Mouse (Mus musculus): Measurements from ENCODE around the gene Npc2. TPM values are rescaled to one million over a fixed set of nuclear protein-coding genes. Genes with fewer than 3 reads are reported as not detected.

Npc2 gene
- polyA plus RNA-seq, 1 experiment, result 180 TPM

- no peaks in the 10 kb centered on the region for H3K27me3 ChIP-seq (ENCODE audit: control insufficient read depth, insufficient read depth, low read length, poor library complexity, severe bottlenecking)
- TF ChIP-seq EP300 (IDR thresholded peaks at IDR 0.05; ENCODE audit: insufficient read depth, low read depth, low read length) (no peak), CTCF (IDR thresholded peaks at IDR 0.05; ENCODE audit: low read depth, low read length) (no peak), POLR2A (IDR thresholded peaks at IDR 0.05; ENCODE audit: insufficient read depth, low read length) (no peak)
- H3K36me3 ChIP-seq (ENCODE audit: control insufficient read depth, insufficient read depth, low read length, poor library complexity, severe bottlenecking), result no peaks in the 10 kb centered on the region
- no peak overlapping the region for H3K27ac ChIP-seq (ENCODE audit: insufficient read depth, low read length)
- H3K9ac ChIP-seq (ENCODE audit: low read depth, poor library complexity, severe bottlenecking), result no peak overlapping the region
- no peaks in the 10 kb centered on the region for H3K9me3 ChIP-seq (replicated peaks; ENCODE audit: control insufficient read depth, insufficient read depth, low read length, poor library complexity, severe bottlenecking)
- no peaks in the 10 kb centered on the region for H3K4me1 ChIP-seq (ENCODE audit: control insufficient read depth, insufficient read depth, low read length)
- H3K4me3 ChIP-seq (ENCODE audit: low read depth, low read length), result no peak overlapping the region
Observed at GRCm38 (mm10) chr12:84794647-84795046, 21.7 kb upstream of the Npc2 start.

- Histone ChIP-seq H3K27me3 (ENCODE audit: control insufficient read depth, insufficient read depth, low read length, poor library complexity, severe bottlenecking) (no peaks in the 10 kb centered on the region), H3K4me3 (ENCODE audit: low read depth, low read length) (no peak overlapping the region), H3K9ac (ENCODE audit: low read depth, poor library complexity, severe bottlenecking) (no peak overlapping the region), H3K9me3 (replicated peaks; ENCODE audit: control insufficient read depth, insufficient read depth, low read length, poor library complexity, severe bottlenecking) (no peaks in the 10 kb centered on the region), H3K27ac (ENCODE audit: insufficient read depth, low read length) (no peak overlapping the region), H3K36me3 (ENCODE audit: control insufficient read depth, insufficient read depth, low read length, poor library complexity, severe bottlenecking) (no peaks in the 10 kb centered on the region), H3K4me1 (ENCODE audit: control insufficient read depth, insufficient read depth, low read length) (no peaks in the 10 kb centered on the region)
- TF ChIP-seq EP300 (IDR thresholded peaks at IDR 0.05; ENCODE audit: insufficient read depth, low read depth, low read length) (no peak), CTCF (IDR thresholded peaks at IDR 0.05; ENCODE audit: low read depth, low read length) (no peak), POLR2A (IDR thresholded peaks at IDR 0.05; ENCODE audit: insufficient read depth, low read length) (no peak)
Observed at GRCm38 (mm10) chr12:84792629-84793028, 19.7 kb upstream of the Npc2 start.

DNA sequence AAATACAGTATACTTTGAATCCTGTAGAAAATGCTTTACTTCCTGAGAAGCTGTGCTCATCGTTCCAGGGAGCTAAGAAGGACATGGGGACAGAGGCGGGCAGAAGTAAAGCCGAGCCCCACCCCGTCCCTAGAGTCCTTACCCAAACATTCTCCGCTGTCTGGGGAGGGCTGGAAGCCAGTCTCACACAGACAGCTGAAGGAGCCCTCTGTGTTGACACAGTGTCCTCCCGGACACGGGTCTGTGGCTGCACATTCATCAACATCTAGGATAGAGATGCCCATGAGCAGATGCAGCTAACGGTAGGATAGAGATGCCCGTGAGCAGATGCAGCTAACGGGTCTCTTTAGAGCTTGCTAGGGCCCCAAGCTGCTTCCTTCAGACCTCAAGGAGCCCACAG, 17.9 kb upstream of the Npc2 start:
- no peak overlapping the region for H3K4me3 ChIP-seq (ENCODE audit: low read depth, low read length)

DNA sequence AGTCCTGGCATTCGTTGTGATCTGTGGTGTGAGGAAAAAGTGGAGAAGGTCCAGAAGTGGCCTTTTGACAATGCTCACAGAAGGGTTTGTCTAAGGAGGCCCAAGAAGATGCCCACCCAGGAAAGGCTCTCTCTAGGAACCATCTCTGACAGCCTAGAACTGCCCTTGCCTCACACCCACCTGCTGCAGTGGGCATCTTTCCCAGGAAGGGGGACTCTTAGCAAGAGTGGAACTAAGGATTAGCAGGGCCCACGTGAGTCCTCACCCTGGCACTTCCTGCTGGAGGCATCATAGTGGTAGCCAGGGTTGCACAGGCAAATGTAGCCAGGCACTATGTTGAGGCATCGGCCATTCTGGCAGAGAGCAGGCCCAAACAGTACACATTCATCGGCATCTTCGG, 13.1 kb upstream of the Npc2 start:
- H3K27me3 ChIP-seq (ENCODE audit: control insufficient read depth, insufficient read depth, low read length, poor library complexity, severe bottlenecking), result no peaks in the 10 kb centered on the region
- no peak overlapping the region for H3K4me3 ChIP-seq (ENCODE audit: low read depth, low read length)
- H3K9ac ChIP-seq (ENCODE audit: low read depth, poor library complexity, severe bottlenecking), result no peak overlapping the region
- no peak overlapping the region for H3K27ac ChIP-seq (ENCODE audit: insufficient read depth, low read length)
- no peaks in the 10 kb centered on the region for H3K36me3 ChIP-seq (ENCODE audit: control insufficient read depth, insufficient read depth, low read length, poor library complexity, severe bottlenecking)
- H3K9me3 ChIP-seq (replicated peaks; ENCODE audit: control insufficient read depth, insufficient read depth, low read length, poor library complexity, severe bottlenecking), result no peaks in the 10 kb centered on the region
- TF ChIP-seq POLR2A (IDR thresholded peaks at IDR 0.05; ENCODE audit: insufficient read depth, low read length) (no peak), CTCF (IDR thresholded peaks at IDR 0.05; ENCODE audit: low read depth, low read length) (no peak), EP300 (IDR thresholded peaks at IDR 0.05; ENCODE audit: insufficient read depth, low read depth, low read length) (no peak)
- H3K4me1 ChIP-seq (ENCODE audit: control insufficient read depth, insufficient read depth, low read length), result no peaks in the 10 kb centered on the region

More for the DNA sequence above, 17.9 kb upstream of the Npc2 start:
- no peaks in the 10 kb centered on the region for H3K27me3 ChIP-seq (ENCODE audit: control insufficient read depth, insufficient read depth, low read length, poor library complexity, severe bottlenecking)
- no peak overlapping the region for H3K9ac ChIP-seq (ENCODE audit: low read depth, poor library complexity, severe bottlenecking)
- no peaks in the 10 kb centered on the region for H3K9me3 ChIP-seq (replicated peaks; ENCODE audit: control insufficient read depth, insufficient read depth, low read length, poor library complexity, severe bottlenecking)
- no peaks in the 10 kb centered on the region for H3K4me1 ChIP-seq (ENCODE audit: control insufficient read depth, insufficient read depth, low read length)
- H3K27ac ChIP-seq (ENCODE audit: insufficient read depth, low read length), result no peak overlapping the region
- TF ChIP-seq CTCF (IDR thresholded peaks at IDR 0.05; ENCODE audit: low read depth, low read length), result no peak
- no peak for TF ChIP-seq POLR2A (IDR thresholded peaks at IDR 0.05; ENCODE audit: insufficient read depth, low read length)
- no peaks in the 10 kb centered on the region for H3K36me3 ChIP-seq (ENCODE audit: control insufficient read depth, insufficient read depth, low read length, poor library complexity, severe bottlenecking)

GRCm38 (mm10) chr12:84784604-84785381, 11.8 kb upstream of the Npc2 start:
- Histone ChIP-seq H3K4me1 (ENCODE audit: control insufficient read depth, insufficient read depth, low read length) (no peaks in the 10 kb centered on the region), H3K36me3 (ENCODE audit: control insufficient read depth, insufficient read depth, low read length, poor library complexity, severe bottlenecking) (no peaks in the 10 kb centered on the region), H3K27ac (ENCODE audit: insufficient read depth, low read length) (no peak overlapping the region), H3K9ac (ENCODE audit: low read depth, poor library complexity, severe bottlenecking) (no peak overlapping the region), H3K27me3 (ENCODE audit: control insufficient read depth, insufficient read depth, low read length, poor library complexity, severe bottlenecking) (no peaks in the 10 kb centered on the region), H3K4me3 (ENCODE audit: low read depth, low read length) (no peak overlapping the region), H3K9me3 (replicated peaks; ENCODE audit: control insufficient read depth, insufficient read depth, low read length, poor library complexity, severe bottlenecking) (no peaks in the 10 kb centered on the region)
- peak; percentile 98 for TF ChIP-seq CTCF (IDR thresholded peaks at IDR 0.05; ENCODE audit: low read depth, low read length)
- no peak for TF ChIP-seq EP300 (IDR thresholded peaks at IDR 0.05; ENCODE audit: insufficient read depth, low read depth, low read length)

DNA sequence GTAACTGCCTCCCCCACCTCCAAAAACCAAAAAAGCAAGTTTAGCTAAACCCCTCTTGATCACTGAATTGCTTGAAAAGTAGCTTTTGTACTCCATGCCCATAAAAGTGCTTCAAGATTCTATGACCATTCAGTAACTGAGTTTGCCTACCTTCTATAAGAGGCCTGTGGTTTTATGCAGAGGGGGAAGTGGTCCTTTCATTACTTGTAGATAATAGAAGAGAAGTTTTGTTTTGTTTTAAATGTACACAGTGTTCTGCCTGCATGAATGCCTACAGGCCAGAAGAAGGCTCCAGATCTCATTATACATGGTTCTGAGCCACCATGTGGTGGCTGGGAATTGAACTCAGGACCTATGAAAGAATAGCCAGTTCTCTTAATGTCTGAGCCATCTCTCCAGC, 3.3 kb upstream of the Npc2 start:
- Histone ChIP-seq H3K27ac (ENCODE audit: insufficient read depth, low read length) (no peak overlapping the region), H3K36me3 (ENCODE audit: control insufficient read depth, insufficient read depth, low read length, poor library complexity, severe bottlenecking) (no peaks in the 10 kb centered on the region), H3K27me3 (ENCODE audit: control insufficient read depth, insufficient read depth, low read length, poor library complexity, severe bottlenecking) (no peaks in the 10 kb centered on the region), H3K9me3 (replicated peaks; ENCODE audit: control insufficient read depth, insufficient read depth, low read length, poor library complexity, severe bottlenecking) (no peaks in the 10 kb centered on the region), H3K4me1 (ENCODE audit: control insufficient read depth, insufficient read depth, low read length) (no peaks in the 10 kb centered on the region), H3K4me3 (ENCODE audit: low read depth, low read length) (no peak overlapping the region), H3K9ac (ENCODE audit: low read depth, poor library complexity, severe bottlenecking) (no peak overlapping the region)
- TF ChIP-seq POLR2A (IDR thresholded peaks at IDR 0.05; ENCODE audit: insufficient read depth, low read length), result no peak
- no peak for TF ChIP-seq CTCF (IDR thresholded peaks at IDR 0.05; ENCODE audit: low read depth, low read length)
- TF ChIP-seq EP300 (IDR thresholded peaks at IDR 0.05; ENCODE audit: insufficient read depth, low read depth, low read length), result no peak
